Mouse (Mus musculus): Measurements from ENCODE around the gene Ptpn23.
"Not testable (repeated sequence)": the region's sequence is repeated elsewhere in the genome, so short reads cannot be mapped to it uniquely, and the experiment has no call there.

The Ptpn23 gene

GRCm38 (mm10) chr9:110384369-110384929 lies 23.6 kb downstream of the Ptpn23 start:
- no peak for DNase-seq (ENCODE audit: low spot score in 2 of 2)

GRCm38 (mm10) chr9:110381292-110381691 lies 26.7 kb downstream of the Ptpn23 start:
- no peak for DNase-seq (ENCODE audit: low spot score in 2 of 2)

- DNase-seq (ENCODE audit: low spot score in 2 of 2) = no peak
Observed at GRCm38 (mm10) chr9:110380662-110381061, 27.4 kb downstream of the Ptpn23 start.

GRCm38 (mm10) chr9:110379361-110379760 lies 28.7 kb downstream of the Ptpn23 start:
- DNase-seq (ENCODE audit: low spot score in 2 of 2) = no peak

- not testable (repeated sequence) for DNase-seq (ENCODE audit: low spot score in 2 of 2)
Observed at GRCm38 (mm10) chr9:110377655-110378054, 30.4 kb downstream of the Ptpn23 start.

- no peak for DNase-seq (ENCODE audit: low spot score in 2 of 2)
Observed at GRCm38 (mm10) chr9:110375668-110376067, 32.3 kb downstream of the Ptpn23 start.

- DNase-seq (ENCODE audit: low spot score in 2 of 2) = no peak
Observed at GRCm38 (mm10) chr9:110373871-110374270, 34.1 kb downstream of the Ptpn23 start.

- no peak for DNase-seq (ENCODE audit: low spot score in 2 of 2)
Observed at GRCm38 (mm10) chr9:110369860-110370259, 38.2 kb downstream of the Ptpn23 start.

- DNase-seq (ENCODE audit: low spot score in 2 of 2) = no peak
Observed at GRCm38 (mm10) chr9:110366746-110367145, 41.3 kb downstream of the Ptpn23 start.

GRCm38 (mm10) chr9:110362337-110362736 lies 45.7 kb downstream of the Ptpn23 start:
- DNase-seq (ENCODE audit: low spot score in 2 of 2) = no peak

- no peak for DNase-seq (ENCODE audit: low spot score in 2 of 2)
Observed at GRCm38 (mm10) chr9:110361299-110361698, 46.7 kb downstream of the Ptpn23 start.

- DNase-seq (ENCODE audit: low spot score in 2 of 2) = no peak
Observed at GRCm38 (mm10) chr9:110358341-110358740, 49.7 kb downstream of the Ptpn23 start.

GRCm38 (mm10) chr9:110351932-110352632 lies 55.9 kb downstream of the Ptpn23 start:
- no peak for DNase-seq (ENCODE audit: low spot score in 2 of 2)

- DNase-seq (ENCODE audit: low spot score in 2 of 2) = no peak
Observed at GRCm38 (mm10) chr9:110351350-110351749, 56.7 kb downstream of the Ptpn23 start.

- DNase-seq (ENCODE audit: low spot score in 2 of 2) = no peak
Observed at GRCm38 (mm10) chr9:110350612-110351011, 57.4 kb downstream of the Ptpn23 start.

GRCm38 (mm10) chr9:110350188-110350587 lies 57.8 kb downstream of the Ptpn23 start:
- no peak for DNase-seq (ENCODE audit: low spot score in 2 of 2)

- DNase-seq (ENCODE audit: low spot score in 2 of 2) = no peak
Observed at GRCm38 (mm10) chr9:110348899-110349298, 59.1 kb downstream of the Ptpn23 start.

- no peak for DNase-seq (ENCODE audit: low spot score in 2 of 2)
Observed at GRCm38 (mm10) chr9:110345057-110345739, 62.8 kb downstream of the Ptpn23 start.

- no peak for DNase-seq (ENCODE audit: low spot score in 2 of 2)
Observed at GRCm38 (mm10) chr9:110343805-110344204, 64.2 kb downstream of the Ptpn23 start.

GRCm38 (mm10) chr9:110342008-110342407 lies 66.0 kb downstream of the Ptpn23 start:
- no peak for DNase-seq (ENCODE audit: low spot score in 2 of 2)

- DNase-seq (ENCODE audit: low spot score in 2 of 2) = no peak
Observed at GRCm38 (mm10) chr9:110340037-110340750, 67.8 kb downstream of the Ptpn23 start.

All from thymus, postnatal 10 days (tissue).